In the genomic region with DNA sequence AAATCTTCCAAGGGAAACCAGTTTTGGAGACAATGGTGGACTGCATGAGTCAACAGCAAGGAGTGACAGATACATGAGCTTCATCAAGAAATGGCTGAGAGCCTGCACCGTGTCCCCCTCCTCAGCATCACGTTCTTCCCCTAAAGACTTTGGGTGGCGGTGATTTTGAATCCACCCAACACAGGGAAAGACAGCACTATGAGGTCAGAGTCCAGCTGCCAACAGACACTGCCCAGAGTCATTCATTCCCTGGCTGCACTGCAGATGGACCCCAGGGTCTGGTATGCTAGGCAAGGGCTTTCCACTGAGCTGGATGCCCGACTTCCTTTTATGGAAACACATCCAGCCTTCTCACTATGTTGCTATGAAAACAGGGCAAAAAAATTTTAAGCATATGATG, we compare ENCODE assay signal across 19 mouse cellular contexts.
DNase-seq lines count a peak whose midpoint lies in the region; ATAC-seq and TF ChIP-seq lines count a peak whose summit lies in the region.
"Had no signal": no experiment of that assay in that cellular context is flagged by ENCODE, and none has a peak within 500 bp of the region (broad histone marks: within the 10 kb centered on the region; RNA-seq: fewer than 3 reads in every experiment).

No protein-coding gene starts in this region.

- DNase-seq in heart, adult 11 months, result peak; percentile 88
- no peak for DNase-seq in heart, postnatal 10 days
- no peak for DNase-seq in heart, adult 8-10 months (ENCODE audit: low spot score)
- no peak for DNase-seq in lung, postnatal 10 days
- DNase-seq: cerebellum, adult 11-12 months; liver, embryonic 13.5 days; thymus, postnatal 14 days had no signal

- no peak overlapping the region for H3K4me3 ChIP-seq in heart, embryonic 16.5 days (ENCODE audit: low read length)
- no peak overlapping the region for H3K4me3 ChIP-seq in lung, embryonic 16.5 days (ENCODE audit: low read length)
- no peak overlapping the region for H3K4me3 ChIP-seq in embryonic fibroblast, embryonic 13.5 days (ENCODE audit: insufficient read depth, low read length)
- H3K4me3 ChIP-seq: erythroblast, embryonic 14.5 days; forebrain, embryonic 12.5 days; hindbrain, embryonic 10.5 days; intestine, embryonic 15.5 days; left cerebral cortex, adult 2 months; liver, embryonic 13.5 days; megakaryocyte, embryonic 14.5 days; neural tube, embryonic 12.5 days had no signal

- no peaks in the 10 kb centered on the region for H3K27me3 ChIP-seq in heart, embryonic 16.5 days (ENCODE audit: control insufficient read depth, insufficient read depth, low read length)
- no peaks in the 10 kb centered on the region for H3K27me3 ChIP-seq in lung, embryonic 16.5 days (ENCODE audit: control insufficient read depth, insufficient read depth, low read depth, low read length)
- H3K27me3 ChIP-seq: intestine, embryonic 15.5 days; liver, embryonic 13.5 days; neural tube, embryonic 12.5 days; Patski had no signal

- H3K27ac ChIP-seq in heart, embryonic 16.5 days (ENCODE audit: low read length), result no peak overlapping the region; the same call in 1 of the 2 replicates
- 0 out of 2 replicates have a peak overlapping the region, but pooled peaks have one; percentile 31 for H3K27ac ChIP-seq in lung, embryonic 16.5 days (ENCODE audit: low read length)
- H3K27ac ChIP-seq in embryonic fibroblast, embryonic 13.5 days (ENCODE audit: insufficient read depth, low read length), result peak overlapping the region; percentile 60; the same call in 1 of the 2 replicates
- H3K27ac ChIP-seq: forebrain, embryonic 12.5 days; hindbrain, embryonic 10.5 days; intestine, embryonic 15.5 days; kidney, postnatal 0 days; left cerebral cortex, adult 2 months; liver, embryonic 13.5 days; neural tube, embryonic 12.5 days had no signal

- H3K36me3 ChIP-seq in heart, embryonic 16.5 days (ENCODE audit: control insufficient read depth, insufficient read depth), result no peaks in the 10 kb centered on the region
- no peaks in the 10 kb centered on the region for H3K36me3 ChIP-seq in lung, embryonic 16.5 days (ENCODE audit: control insufficient read depth, insufficient read depth, low read length)
- H3K36me3 ChIP-seq: forebrain, embryonic 12.5 days; hindbrain, embryonic 10.5 days; intestine, embryonic 15.5 days; liver, embryonic 13.5 days; neural tube, embryonic 12.5 days had no signal

- ATAC-seq in heart, embryonic 16.5 days (replicated peaks; ENCODE audit: extremely low read depth, insufficient read depth, low FRiP score), result peak; percentile 39; the same call in 1 of the 2 replicates
- ATAC-seq in lung, embryonic 16.5 days (ENCODE audit: low read depth), result peak; percentile 42; the same call in 1 of the 2 replicates

- no peak for TF ChIP-seq CTCF in embryonic fibroblast, embryonic 13.5 days (IDR thresholded peaks at IDR 0.05; ENCODE audit: borderline replicate concordance, insufficient read depth, low read length)

- peaks cover 15% of the 10 kb centered on the region for H3K4me1 ChIP-seq in heart, embryonic 16.5 days (ENCODE audit: control insufficient read depth, insufficient read depth, low read length)
- H3K4me1 ChIP-seq in lung, embryonic 16.5 days (replicated peaks; ENCODE audit: control insufficient read depth, insufficient read depth, low read length), result no peaks in the 10 kb centered on the region
- 0 out of 2 replicates have a peak, but pooled peaks cover 2% of the 10 kb centered on the region for H3K4me1 ChIP-seq in embryonic fibroblast, embryonic 13.5 days (ENCODE audit: control insufficient read depth, insufficient read depth, low read length)
- H3K4me1 ChIP-seq: forebrain, embryonic 12.5 days; hindbrain, embryonic 10.5 days; liver, embryonic 13.5 days; megakaryocyte, embryonic 14.5 days; neural tube, embryonic 12.5 days had no signal

- H3K4me2 ChIP-seq in heart, embryonic 16.5 days (ENCODE audit: low read depth, low read length), result no peak overlapping the region
- H3K4me2 ChIP-seq in lung, embryonic 16.5 days (ENCODE audit: low read depth, low read length), result no peak overlapping the region
- H3K4me2 ChIP-seq: forebrain, embryonic 12.5 days; intestine, embryonic 15.5 days; liver, embryonic 13.5 days; neural tube, embryonic 12.5 days had no signal

- no peak for TF ChIP-seq POLR2A in embryonic fibroblast, embryonic 13.5 days (IDR thresholded peaks at IDR 0.05; ENCODE audit: low read depth, low read length)

- WGBS in heart, embryonic 16.5 days, result 44% methylated on average over 4 of the region's 4 CpGs
- 62% methylated on average over 4 of the region's 4 CpGs for WGBS in lung, embryonic 16.5 days

- intact Hi-C loops in heart, postnatal 10 days (cut with DNase I), result loop anchor here (1.0 to 5.0 kb wide), 5 partner anchors 44 to 538 kb away; no protein-coding TSS in a partner anchor

- no peak overlapping the region for H3K9ac ChIP-seq in heart, embryonic 16.5 days (ENCODE audit: low read length)
- H3K9ac ChIP-seq in lung, embryonic 16.5 days (ENCODE audit: low read length), result 0 out of 2 replicates have a peak overlapping the region, but pooled peaks have one; percentile 34
- H3K9ac ChIP-seq: forebrain, embryonic 12.5 days; intestine, embryonic 15.5 days; liver, embryonic 13.5 days; neural tube, embryonic 12.5 days had no signal

- H3K9me3 ChIP-seq in heart, embryonic 16.5 days (replicated peaks; ENCODE audit: control insufficient read depth, low read length), result no peaks in the 10 kb centered on the region
- no peaks in the 10 kb centered on the region for H3K9me3 ChIP-seq in lung, embryonic 16.5 days (ENCODE audit: control insufficient read depth, low read length)
- H3K9me3 ChIP-seq: forebrain, embryonic 12.5 days; hindbrain, embryonic 10.5 days; intestine, embryonic 15.5 days; liver, embryonic 13.5 days; megakaryocyte, embryonic 14.5 days; neural tube, embryonic 12.5 days had no signal
